Mouse (Mus musculus): ENCODE results near the gene Tm9sf4.

GRCm38 (mm10) chr2:153217826-153218340, 56.8 kb downstream of the Tm9sf4 start:
- TF ChIP-seq POLR2A (IDR thresholded peaks at IDR 0.05; ENCODE audit: control insufficient read depth, low read depth, low read length): no peak
- no peak for TF ChIP-seq CTCF (IDR thresholded peaks at IDR 0.05; ENCODE audit: control insufficient read depth, insufficient read depth, insufficient replicate concordance, low read depth, low read length)
